Mouse (Mus musculus): ENCODE data around the gene Sulf2. TPM values are rescaled to one million over a fixed set of nuclear protein-coding genes. Genes with fewer than 3 reads are reported as not detected.
"Not testable (repeated sequence)": the region's sequence is repeated elsewhere in the genome, so short reads cannot be mapped to it uniquely, and the experiment has no call there.

Gene Sulf2
- polyA plus RNA-seq (2017; shearing (Covaris generic)) = 1 to 10 TPM; 2.5 to 5.6 TPM

DNA sequence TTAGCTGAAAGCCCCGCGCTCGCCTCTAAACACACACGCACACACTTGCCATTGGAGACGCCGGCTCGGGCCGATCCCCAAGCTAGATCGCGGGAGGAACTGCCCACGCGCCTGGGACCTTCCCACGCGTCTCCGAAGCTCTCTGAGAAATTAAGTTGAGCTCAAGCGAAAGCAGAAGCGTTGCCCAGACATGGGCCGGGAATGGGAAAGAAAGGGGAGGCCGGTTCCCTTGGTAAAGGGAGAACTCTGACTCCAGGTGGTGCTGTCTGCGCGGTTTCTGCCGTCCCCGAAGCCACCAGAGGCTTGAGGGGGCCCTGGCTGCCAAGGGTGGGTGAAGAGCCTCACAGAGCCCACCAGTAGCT is at the start of gene Sulf2:
Gene Sulf2 (minus strand): TSS at position 210 of the 362 bp plus-strand sequence.
- no peak for ATAC-seq

DNA sequence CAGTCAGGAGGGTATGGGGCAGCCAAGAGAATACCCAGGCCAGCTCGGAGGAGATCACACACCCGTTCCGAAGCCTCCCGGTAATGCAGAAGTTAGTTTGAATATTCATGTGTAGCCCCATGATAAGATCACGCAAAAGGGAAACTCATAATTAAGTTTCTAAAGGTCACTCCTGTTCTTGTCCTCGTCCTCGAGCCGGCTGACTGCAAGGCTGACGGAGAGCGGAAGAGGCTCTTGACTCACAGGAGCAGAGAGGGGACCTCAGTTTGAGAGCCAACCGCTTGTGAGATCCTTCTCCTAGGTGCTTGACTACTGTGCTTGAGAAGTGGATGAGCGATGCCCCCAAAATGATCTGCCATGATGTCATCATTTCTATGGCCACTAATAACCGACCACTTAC is 48.7 kb upstream of the Sulf2 start:
- no peak for ATAC-seq

DNA sequence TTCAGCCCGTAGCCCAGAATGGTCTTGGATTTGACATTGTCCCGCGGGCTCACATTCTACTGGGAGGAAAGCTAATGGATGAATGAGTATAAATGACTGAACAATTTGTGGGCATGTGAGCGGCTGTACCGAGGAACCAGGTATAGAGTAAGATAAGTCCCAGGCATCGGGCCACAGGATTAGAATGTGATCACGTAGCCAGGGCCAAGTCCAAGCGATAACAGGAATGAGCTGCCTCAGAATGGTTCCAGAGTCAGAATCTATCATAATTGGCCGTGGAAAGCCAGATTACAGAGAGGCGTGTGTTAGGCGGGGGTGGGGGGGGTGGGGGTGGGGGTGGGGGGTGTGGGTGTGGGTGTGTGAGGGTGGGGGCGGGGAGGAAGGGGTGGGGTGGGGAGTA is 48.2 kb upstream of the Sulf2 start:
- ATAC-seq = no peak

DNA sequence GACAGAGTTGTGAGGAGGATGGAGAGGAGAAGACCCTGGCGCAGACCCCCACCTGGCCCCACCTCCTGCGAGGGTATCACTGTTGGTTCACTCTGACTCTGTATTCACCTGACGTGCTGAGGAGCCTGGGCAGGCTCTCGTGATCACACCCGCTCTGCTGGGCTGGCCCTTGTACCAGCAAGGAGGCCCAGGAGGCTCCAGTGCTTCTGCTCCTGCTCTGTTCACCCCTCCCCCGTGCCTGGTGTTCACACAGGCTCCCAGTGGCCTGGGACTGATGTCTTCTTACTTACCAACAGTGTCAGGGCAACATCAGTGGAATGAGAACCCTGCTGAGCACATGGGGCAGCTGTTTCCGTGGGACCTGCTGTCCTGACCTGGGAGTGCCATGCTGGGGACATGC is 42.5 kb upstream of the Sulf2 start:
- ATAC-seq = no peak

DNA sequence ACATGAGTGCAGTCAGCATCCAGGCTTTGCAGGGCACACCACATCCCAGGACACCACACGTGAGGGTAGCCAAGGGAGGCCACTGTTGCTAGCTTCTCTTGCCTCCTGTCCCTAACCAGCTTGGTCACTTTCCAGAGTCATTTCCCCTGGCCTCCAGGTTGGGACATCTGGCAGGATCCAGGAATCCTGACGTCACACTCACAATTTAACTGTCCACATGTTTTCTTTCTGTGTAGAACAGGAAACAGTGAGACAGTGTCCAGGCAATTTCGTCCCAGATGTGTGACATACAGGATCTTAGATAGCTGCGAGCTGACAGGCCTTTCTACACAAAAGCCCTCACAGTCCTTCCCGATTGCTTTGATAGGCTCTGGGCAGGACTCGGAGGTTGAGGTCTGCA is 41.6 kb upstream of the Sulf2 start:
- ATAC-seq = no peak

DNA sequence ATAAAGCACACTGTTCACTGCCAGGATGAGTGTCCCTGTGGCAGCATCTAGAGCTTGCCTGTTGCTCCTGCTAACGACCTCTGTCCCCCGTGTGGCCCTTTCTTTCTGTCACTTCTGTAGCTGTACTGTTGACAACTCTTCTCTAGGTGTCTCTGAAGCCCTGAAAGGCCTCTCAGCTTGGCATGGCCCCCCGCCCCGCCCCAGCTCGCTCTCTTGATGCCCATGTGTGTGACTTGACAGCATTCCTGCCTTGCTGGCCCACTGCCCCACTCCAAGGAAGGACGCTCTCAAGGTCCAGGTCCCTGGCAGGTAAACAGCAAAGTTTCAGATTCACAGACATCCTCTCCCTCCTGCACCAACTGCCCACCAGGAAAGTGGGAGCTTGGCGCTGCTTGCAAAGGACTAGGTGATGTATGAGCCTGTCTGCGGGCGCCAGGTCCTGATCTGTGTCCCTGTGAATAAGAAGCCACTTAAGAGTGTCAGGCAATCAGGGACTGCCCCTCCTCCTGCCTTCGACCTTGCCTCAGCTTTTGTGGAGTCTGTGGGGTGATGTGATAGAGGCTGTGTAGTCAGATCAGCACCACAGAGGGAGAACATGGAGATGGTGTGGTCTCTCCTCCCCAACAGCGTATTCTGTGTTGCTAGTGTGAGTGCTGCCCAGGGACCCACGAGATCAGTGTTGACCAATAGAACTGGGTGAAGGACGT is 40.8 kb upstream of the Sulf2 start:
- no peak for ATAC-seq

DNA sequence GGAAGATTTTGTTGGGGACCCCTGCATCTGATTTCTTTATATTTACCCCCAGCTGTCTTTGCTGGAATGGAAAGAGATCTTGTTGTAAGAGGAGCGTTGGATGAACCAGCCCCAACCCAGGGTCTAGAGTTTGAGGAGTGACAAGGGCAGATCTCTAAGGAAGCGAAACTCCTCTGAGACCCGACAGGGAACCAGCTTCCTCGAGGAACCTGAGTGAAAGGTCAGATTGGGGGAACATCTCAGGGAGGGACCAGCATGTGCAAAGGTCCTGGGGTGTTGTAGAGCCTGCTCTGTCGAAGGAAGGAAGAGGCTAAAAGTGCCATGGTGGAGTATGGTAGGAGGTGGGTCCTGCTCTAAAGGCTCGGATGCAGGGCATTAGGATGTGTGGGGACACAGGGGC is 39.6 kb upstream of the Sulf2 start:
- ATAC-seq = no peak

DNA sequence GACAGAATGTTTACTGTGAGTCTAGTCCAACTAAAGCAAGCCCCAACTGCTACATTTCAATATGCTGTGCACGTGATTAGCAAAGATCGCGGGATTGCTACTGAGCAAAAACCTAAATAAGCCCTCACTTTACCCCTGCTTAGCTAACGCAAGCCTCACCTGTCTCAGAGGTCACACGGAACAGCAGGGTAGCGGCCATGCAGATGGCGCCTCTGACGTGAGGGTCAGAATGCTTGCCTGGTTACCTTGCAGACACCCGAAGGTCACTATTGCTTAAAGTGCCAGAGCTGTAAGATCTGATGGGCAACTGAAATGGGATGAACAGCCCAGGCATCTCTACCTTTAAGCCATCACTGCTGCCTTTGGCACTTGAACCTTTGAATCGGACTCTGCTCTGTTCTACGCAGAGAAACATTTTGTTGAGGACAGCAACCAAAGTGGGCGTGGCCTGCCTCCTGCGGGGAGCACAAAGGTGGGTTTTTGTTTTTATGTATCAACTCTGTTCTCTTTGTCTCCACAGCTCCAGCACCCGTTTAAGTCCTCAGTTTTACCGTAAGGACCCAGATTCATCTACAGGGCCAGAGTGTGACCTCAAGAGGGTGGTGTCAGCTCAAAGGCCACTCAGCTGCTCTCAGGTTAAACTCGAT is 38.8 kb upstream of the Sulf2 start:
- ATAC-seq = no peak

DNA sequence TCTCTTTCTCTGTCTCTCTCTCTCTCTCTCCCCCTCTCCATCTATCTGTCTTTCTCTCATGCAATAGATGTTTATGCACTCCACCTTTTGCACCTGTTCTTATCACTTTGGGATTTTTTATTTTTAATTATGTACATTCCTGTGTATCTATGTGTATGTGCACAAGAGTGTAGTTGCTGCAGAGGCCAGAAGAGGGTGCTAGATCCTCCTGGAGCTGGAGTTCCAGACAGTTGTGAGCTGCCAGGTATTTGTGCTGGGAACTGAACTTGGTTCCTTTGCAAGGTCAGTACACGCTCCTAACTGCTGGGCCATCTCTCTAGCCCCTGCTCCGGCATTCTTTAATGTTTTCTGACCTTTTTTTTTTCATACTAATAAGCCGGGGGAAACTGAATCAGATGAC is 38.0 kb upstream of the Sulf2 start:
- ATAC-seq = no peak

DNA sequence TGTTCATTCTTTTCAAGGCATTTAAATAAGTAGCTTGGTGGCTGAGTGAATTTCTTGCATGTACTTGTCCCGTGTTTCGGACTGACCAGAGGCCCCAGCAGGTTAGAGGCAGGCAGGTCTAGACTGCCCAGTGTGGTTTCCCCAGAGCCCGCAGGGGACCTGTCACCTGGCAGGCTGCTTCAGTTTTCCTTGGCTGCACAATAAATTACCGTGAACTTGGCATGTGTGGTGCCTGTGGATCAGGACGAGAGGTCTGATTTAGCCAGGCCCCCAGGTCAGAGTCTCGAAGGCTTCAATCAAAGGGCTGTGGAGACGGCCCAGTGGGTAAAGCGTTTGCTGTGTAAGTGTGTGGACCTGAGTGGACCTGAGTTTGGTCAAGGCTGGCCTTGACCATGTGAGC is 35.4 kb upstream of the Sulf2 start:
- ATAC-seq = no peak

DNA sequence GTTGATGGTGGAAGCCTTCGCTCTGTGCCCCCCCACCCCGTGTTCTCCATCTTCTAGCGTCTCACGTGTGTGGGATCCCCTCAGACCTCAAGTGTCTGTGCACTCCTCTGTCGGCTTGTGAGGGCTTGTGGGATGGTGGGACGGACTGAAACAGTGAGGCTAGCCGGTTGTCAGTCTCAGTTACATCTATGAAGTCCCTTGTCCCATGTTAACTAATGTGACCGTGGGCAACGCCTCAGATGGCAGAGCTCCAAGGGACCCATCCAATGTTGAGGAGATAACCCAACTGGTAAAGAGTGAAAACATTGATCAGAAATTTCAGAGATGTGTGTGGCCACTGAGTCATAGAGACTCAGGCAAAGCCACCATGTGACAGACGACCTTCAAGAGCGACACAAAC is 33.7 kb upstream of the Sulf2 start:
- ATAC-seq = no peak

DNA sequence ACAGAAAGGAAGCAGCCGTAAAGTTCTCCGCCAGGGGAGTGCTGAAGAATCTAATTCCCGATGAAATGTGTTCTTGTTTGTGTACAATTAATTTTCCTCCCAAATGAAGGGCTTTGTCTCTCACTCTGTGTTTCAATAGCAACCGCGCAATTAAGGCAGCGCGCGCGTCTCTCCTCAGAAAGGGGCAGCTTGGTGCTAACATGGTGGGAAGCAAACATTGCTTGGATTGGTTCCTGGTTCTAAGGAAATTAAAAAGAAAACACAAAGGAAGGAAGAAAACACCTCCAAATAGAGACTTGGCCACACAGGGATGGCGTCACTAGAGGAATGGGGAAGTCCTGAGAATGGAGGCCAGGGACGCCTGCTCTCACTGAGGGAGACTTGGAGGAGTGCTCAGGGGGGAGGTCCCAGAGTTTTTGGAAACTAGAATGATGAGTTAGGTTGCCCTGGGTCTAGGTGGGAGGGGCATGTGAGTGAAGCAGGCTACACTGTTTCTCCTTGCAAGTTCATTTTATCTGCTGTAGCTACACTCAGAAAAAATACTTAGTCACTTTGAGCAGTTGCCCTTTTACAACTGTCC is 32.5 kb upstream of the Sulf2 start:
- ATAC-seq = not testable (repeated sequence)

DNA sequence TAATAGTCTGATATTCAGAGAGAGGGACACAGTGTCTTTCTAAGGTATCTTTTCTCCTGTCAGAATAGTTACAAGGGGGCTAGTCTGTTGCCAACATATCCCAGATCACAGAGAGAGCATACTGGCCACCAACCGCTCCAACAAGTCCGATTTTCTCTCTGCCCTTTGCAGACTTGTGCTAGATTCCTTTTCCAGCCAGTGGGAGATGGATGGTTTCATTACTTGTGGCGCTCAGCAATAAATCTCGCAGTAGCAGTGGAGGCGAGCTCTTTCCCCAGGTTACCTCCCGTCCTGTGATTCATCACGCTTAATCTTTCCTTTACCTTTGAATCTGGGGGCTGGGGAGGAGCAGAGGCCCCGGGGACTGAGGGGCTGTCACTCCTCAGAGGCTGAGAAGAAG is 31.9 kb upstream of the Sulf2 start:
- not testable (repeated sequence) for ATAC-seq

DNA sequence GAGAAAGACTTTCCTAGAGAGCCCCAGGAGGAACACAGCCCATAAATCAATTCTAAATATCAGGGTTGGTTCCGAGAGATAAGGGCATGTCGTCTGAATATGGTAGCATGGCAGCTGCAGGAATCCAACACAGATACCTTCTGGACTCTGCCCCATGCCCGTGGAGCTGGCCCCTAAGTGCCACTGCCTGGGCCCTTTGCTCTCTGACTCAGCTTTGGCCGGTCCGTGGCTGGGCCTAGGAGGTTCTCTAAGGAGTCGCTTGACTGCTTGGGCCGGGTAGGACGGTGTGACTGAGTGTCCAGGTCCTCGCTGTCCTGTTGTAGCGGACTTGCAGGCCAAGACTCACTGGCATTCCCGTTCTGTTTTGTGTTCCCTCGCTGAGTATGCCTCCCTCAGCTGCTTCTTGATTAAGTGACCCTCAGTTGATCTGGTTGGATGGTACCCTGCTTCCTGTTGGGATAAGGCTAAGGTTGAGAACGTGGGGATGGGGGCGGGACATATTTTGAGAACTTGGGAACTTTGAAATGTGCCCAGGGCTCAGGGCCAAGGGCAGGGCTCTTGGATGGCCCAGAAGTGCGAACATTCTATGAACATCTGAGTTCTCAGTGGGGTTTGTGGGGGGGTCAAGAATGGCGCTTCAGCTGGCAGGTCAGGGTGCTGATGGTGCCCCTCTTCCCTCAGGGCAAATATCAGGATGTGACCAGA is 30.9 kb upstream of the Sulf2 start:
- ATAC-seq = no peak

DNA sequence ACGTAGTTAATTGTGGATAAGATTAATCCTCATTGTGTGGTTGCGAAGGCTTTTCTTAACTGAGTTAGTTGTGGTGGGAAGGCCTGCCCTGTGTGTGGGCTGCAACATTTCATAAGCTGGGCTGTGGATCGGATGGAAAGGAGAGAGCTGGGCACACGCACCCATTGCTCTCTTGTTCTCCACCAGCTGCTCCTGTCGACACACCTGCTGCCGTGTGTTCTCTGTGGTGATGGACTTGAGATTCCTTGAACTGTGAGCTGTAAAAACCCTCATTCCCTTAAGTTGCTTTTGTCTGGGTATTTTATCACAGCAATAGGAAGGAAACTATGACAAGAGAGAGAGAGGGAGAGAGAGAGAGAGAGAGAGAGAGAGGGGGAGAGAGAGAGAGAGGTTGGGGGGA is 30.3 kb upstream of the Sulf2 start:
- ATAC-seq = no peak

DNA sequence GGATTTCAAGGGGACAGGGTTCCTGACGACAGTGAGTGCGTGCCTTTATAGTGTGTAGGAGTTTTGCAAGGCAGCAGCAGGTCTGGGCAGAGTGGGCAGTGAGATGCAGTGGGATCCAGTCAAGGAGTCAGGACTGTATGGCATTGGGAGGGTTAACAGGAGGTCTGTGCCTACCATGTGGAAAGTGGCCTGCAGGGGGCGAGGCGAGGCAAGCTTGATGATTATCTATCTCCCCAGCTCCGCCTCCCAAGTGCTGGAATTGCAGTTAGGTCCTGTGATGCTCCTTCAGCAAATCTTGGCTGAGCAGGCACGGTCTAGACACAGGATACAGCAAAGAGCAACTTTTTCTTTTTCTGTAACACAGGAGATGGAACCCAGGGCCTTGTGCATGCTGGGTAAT is 29.0 kb upstream of the Sulf2 start:
- no peak for ATAC-seq

DNA sequence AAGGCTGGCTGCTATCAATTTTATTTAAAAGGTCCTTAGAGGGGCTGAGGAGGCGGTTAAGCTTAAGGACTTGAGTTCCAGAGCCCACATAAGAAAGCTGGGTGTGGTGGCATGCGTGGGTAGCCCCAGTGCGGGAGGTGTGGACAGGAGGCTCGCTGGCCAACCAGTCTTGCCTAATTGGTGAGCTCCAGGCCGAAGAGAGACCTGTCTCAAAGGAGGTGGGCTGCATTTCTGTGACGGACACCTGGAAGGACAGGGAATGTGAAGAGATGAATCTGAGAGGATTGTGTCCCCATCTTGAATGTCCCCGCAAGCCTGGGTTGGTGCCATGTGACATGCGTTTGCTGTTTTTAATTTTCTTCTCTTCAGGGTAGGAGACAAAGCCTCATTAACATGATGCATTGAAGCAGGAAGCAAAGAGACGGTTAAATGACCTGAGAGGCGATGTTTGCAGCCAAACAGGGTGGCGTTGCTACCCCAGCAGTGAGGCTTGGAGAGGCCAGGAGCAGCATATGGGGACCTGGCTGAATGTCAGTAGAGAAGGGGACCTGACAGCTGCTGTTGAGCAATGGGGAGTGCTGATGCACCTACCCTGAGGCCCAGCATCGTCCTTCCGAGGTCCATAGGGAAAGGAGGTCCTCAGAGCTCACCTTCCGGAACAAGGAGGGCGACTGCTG is 26.7 kb upstream of the Sulf2 start:
- ATAC-seq = no peak

DNA sequence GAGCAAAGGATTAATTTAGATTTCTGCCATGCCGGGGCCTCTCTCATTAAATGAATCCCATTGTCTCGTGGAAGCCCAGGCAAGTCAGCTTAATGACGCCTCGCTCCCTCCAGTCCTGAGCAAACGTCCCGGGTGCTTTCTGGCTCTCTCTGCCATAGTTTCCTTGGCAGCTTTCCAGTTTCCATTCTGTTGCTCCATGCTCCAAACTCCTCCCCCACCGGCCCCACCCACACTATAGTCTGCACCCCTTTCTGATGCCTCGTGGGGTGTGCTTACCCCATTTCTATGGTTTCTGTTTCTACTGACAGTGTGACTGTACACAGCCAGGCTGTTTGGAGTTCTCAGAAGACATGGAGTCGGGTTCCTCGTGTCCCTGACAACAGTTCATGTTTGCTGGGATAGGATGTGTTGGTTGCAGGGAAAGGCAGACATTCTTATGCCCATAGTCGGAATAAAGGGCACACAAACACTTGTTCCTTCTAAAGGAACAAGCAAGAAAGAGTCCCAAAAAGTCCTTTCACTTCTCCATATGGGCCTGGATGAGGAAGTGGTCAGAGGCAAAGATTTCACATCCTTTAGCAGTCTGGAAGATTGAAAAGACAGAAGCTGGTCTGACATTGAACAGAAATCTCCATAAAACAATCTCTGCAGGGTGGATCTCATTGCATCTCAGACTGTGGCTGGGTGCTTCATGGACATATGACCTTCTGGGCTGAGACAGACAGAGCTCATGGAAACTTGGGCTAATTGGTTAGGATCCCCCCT is 25.5 kb upstream of the Sulf2 start:
- no peak for ATAC-seq

DNA sequence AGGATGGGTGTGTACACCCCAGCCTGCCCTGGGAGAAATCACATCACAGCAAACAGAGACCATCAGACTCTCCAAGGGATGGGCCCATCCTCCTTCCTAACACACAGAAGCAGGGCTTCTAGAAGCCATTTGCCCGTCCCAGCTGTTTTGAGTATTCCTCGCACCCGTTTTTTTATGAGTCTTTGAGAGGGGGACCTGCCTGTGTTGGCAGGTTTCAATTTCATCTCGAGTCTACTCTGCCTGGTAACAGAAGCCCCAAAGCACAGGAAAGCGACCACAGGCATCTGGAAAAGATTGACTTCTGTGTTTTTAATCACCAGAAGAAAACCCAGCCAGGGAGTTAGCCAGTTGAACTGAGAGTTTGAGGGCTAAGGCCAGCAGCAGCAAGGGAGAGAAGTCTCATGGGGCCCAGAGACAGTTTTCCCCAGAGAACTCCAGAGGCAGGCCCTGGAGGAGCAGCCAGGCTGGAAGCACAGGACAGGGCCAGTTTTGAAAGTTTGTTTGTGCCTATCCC is 24.7 kb upstream of the Sulf2 start:
- no peak for ATAC-seq

DNA sequence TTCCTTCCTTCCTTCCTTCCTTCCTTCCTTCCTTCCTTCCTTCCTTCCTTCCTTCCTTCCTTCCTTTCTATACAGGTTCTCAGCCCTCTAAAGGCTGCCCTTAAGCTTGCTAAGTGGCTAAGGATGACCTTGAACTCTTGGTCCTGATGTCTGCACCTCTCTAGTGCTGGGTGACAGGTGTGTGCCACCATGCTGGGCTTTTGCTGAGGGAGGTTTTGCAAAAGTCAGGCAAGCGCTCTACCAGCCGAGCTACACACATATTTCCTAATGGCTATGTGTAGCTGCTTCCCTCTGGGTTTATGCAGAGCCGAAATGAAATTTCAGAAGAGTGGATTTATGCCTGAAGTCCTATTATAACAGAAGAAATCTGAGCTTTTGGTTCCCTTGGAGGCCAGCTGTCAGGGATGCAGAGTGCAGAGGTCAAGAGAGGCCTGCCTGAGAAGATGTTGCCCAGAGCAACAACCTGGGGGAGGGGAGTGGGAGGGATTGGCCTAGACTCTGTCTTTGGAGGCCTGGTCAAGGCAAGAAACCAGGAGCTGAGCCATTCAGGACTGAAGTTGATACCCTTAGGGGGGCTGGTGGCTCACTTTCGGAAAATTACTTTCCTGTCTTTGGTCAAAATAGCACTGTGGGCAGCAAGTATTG is 24.1 kb upstream of the Sulf2 start:
- ATAC-seq = no peak

DNA sequence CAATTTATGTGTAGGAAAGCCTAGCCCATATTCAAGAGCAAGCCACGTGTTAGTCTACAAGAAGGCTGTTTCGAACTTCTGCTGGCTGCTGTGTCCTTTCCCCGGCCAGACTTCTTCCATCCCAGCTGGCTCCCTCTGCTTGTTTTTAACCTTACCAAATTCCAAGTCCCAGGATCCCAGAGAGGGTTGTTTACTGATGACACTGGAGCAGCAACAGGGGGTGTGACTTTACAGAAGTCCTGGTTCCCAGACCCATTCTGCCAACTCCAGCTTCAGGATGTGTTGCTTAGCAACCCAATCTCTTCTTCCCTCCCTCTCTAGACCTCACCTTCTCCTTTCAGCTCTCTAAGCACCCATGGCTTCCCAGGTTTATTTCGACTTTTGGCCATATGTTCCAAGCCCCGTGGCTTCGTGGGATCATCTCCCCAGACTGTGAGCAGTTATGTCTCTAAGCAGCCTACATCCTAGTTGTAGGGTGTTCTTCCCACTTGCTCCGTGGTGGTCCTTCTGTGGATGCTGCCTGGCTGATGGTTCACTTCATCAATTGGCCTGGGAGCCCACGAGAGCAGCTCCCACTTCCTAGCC is 20.2 kb upstream of the Sulf2 start:
- no peak for ATAC-seq
